In the genomic region with DNA sequence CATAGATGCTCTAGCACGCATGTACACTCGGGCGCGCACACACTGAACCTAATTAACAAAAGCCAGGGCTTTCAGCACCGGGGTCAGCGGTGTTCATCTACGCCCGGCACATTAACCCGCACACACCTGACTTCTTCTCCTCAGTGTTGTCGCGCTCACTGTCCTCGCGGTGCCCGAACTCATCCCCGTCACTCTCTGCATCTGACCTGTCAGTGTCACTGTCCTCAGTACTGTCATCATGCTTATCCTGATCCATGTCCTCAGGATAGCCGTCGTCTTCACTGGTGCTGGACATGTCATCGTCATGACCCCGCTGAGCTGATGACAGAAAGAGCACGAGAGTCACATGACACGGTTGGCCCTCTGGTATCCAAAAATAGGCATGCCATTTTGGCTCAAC, we compare ENCODE assay signal across 20 mouse cellular contexts. TPM values are rescaled to one million over a fixed set of nuclear protein-coding genes. Genes with fewer than 3 reads are reported as not detected.
DNase-seq lines count a peak whose midpoint lies in the region; ATAC-seq and TF ChIP-seq lines count a peak whose summit lies in the region.
"Had no signal": no experiment of that assay in that cellular context is flagged by ENCODE, and none has a peak within 500 bp of the region (broad histone marks: within the 10 kb centered on the region; RNA-seq: fewer than 3 reads in every experiment).

No protein-coding gene starts in this region.

- no peak overlapping the region for H3K4me3 ChIP-seq in hindbrain, embryonic 16.5 days (ENCODE audit: low read length)
- no peak overlapping the region for H3K4me3 ChIP-seq in hindbrain, embryonic 13.5 days
- H3K4me3 ChIP-seq in G1E (ENCODE audit: low read depth, low read length) = peak overlapping the region; percentile 18; the same call in 1 of the 2 replicates
- no peak overlapping the region for H3K4me3 ChIP-seq in stomach, postnatal 0 days (ENCODE audit: low read depth, low read length)
- H3K4me3 ChIP-seq in midbrain, embryonic 10.5 days = no peak overlapping the region
- H3K4me3 ChIP-seq: forebrain, embryonic 15.5 days; heart, embryonic 12.5 days had no signal

- WGBS in hindbrain, embryonic 16.5 days = 96% methylated on average over 21 of the region's 21 CpGs
- WGBS in hindbrain, embryonic 13.5 days = 96% methylated on average over 21 of the region's 21 CpGs
- WGBS in stomach, postnatal 0 days = 95% methylated on average over 21 of the region's 21 CpGs
- WGBS in midbrain, embryonic 10.5 days = 96% methylated on average over 21 of the region's 21 CpGs

- ATAC-seq in hindbrain, embryonic 16.5 days = 0 out of 2 replicates have a peak, but pooled peaks have one; percentile 9
- ATAC-seq in hindbrain, embryonic 13.5 days (ENCODE audit: low FRiP score) = no peak
- no peak for ATAC-seq in G1E (ENCODE audit: extremely low read depth, insufficient number of reproducible peaks, low FRiP score, poor library complexity, severe bottlenecking)
- 0 out of 2 replicates have a peak, but pooled peaks have one; percentile 33 for ATAC-seq in stomach, postnatal 0 days (ENCODE audit: low FRiP score, low TSS enrichment)
- ATAC-seq: activated CD4-positive, CD25-positive, alpha-beta regulatory T cell, adult 4 months; forebrain, embryonic 15.5 days; hindbrain, postnatal 0 days; Patski had no signal

- H3K4me2 ChIP-seq in hindbrain, embryonic 16.5 days (ENCODE audit: low read length) = no peak overlapping the region
- H3K4me2 ChIP-seq in hindbrain, embryonic 13.5 days = no peak overlapping the region
- no peak overlapping the region for H3K4me2 ChIP-seq in stomach, postnatal 0 days (replicated peaks; ENCODE audit: low read depth)
- H3K4me2 ChIP-seq: forebrain, embryonic 15.5 days; heart, embryonic 12.5 days had no signal

- no peak for TF ChIP-seq CTCF in G1E (IDR thresholded peaks at IDR 0.05; ENCODE audit: low read depth, low read length)
- no peak for TF ChIP-seq CTCF in stomach, postnatal 0 days (IDR thresholded peaks at IDR 0.05; ENCODE audit: low read depth)

- peak; percentile 91 for DNase-seq in heart, adult 11 months
- DNase-seq in heart, adult 9 months (ENCODE audit: low spot score in 2 of 2) = no peak
- no peak for DNase-seq in G1E (ENCODE audit: low spot score)
- no peak for DNase-seq in stomach, postnatal 0 days (ENCODE audit: low spot score)
- no peak for DNase-seq in midbrain, embryonic 10.5 days (ENCODE audit: low spot score)
- DNase-seq: adrenal gland, postnatal 14 days; cerebellum, adult 11-12 months; cerebellum, adult 9-10 months; cerebellum, postnatal 25 days; gastrocnemius, postnatal 36 days had no signal

- H3K9me3 ChIP-seq in hindbrain, embryonic 16.5 days (ENCODE audit: control insufficient read depth, low read length) = no peaks in the 10 kb centered on the region
- H3K9me3 ChIP-seq in hindbrain, embryonic 13.5 days = no peaks in the 10 kb centered on the region
- no peaks in the 10 kb centered on the region for H3K9me3 ChIP-seq in G1E (replicated peaks)
- no peaks in the 10 kb centered on the region for H3K9me3 ChIP-seq in stomach, postnatal 0 days (ENCODE audit: control insufficient read depth, low read length)
- H3K9me3 ChIP-seq in midbrain, embryonic 10.5 days (replicated peaks) = no peaks in the 10 kb centered on the region
- H3K9me3 ChIP-seq: forebrain, embryonic 15.5 days; heart, embryonic 12.5 days had no signal

- no peak overlapping the region for H3K27ac ChIP-seq in hindbrain, embryonic 16.5 days (ENCODE audit: low read depth, low read length)
- H3K27ac ChIP-seq in hindbrain, embryonic 13.5 days = no peak overlapping the region
- no peak overlapping the region for H3K27ac ChIP-seq in stomach, postnatal 0 days (replicated peaks)
- no peak overlapping the region for H3K27ac ChIP-seq in midbrain, embryonic 10.5 days (replicated peaks)
- H3K27ac ChIP-seq: forebrain, embryonic 15.5 days; hindbrain, postnatal 0 days had no signal

- no peaks in the 10 kb centered on the region for H3K4me1 ChIP-seq in hindbrain, embryonic 16.5 days (ENCODE audit: control insufficient read depth, insufficient read depth, low read depth, low read length)
- no peaks in the 10 kb centered on the region for H3K4me1 ChIP-seq in hindbrain, embryonic 13.5 days (replicated peaks)
- H3K4me1 ChIP-seq in G1E (ENCODE audit: insufficient read depth, low read depth, low read length) = peaks cover 42% of the 10 kb centered on the region
- H3K4me1 ChIP-seq in stomach, postnatal 0 days (replicated peaks; ENCODE audit: control insufficient read depth, insufficient read depth) = no peaks in the 10 kb centered on the region
- no peaks in the 10 kb centered on the region for H3K4me1 ChIP-seq in midbrain, embryonic 10.5 days

- no peak for TF ChIP-seq EP300 in stomach, postnatal 0 days (optimal IDR thresholded peaks at IDR 0.05)

- H3K9ac ChIP-seq in hindbrain, embryonic 16.5 days (ENCODE audit: low read depth, low read length) = no peak overlapping the region
- H3K9ac ChIP-seq in hindbrain, embryonic 13.5 days = no peak overlapping the region
- H3K9ac ChIP-seq in stomach, postnatal 0 days (ENCODE audit: low read length) = no peak overlapping the region
- H3K9ac ChIP-seq: forebrain, embryonic 15.5 days; heart, embryonic 12.5 days had no signal

- H3K27me3 ChIP-seq in hindbrain, embryonic 16.5 days (replicated peaks; ENCODE audit: control insufficient read depth, insufficient read depth, low read length) = no peaks in the 10 kb centered on the region
- no peaks in the 10 kb centered on the region for H3K27me3 ChIP-seq in hindbrain, embryonic 13.5 days
- no peaks in the 10 kb centered on the region for H3K27me3 ChIP-seq in G1E (ENCODE audit: insufficient read depth, low read length)
- H3K27me3 ChIP-seq in stomach, postnatal 0 days (ENCODE audit: control insufficient read depth, insufficient read depth, low read length) = no peaks in the 10 kb centered on the region
- no peaks in the 10 kb centered on the region for H3K27me3 ChIP-seq in midbrain, embryonic 10.5 days (ENCODE audit: low read depth, poor library complexity, severe bottlenecking)
- H3K27me3 ChIP-seq: forebrain, embryonic 15.5 days; heart, embryonic 12.5 days; Patski had no signal

- H3K36me3 ChIP-seq in hindbrain, embryonic 16.5 days (ENCODE audit: control insufficient read depth, insufficient read depth, low read length) = peaks cover 68% of the 10 kb centered on the region
- H3K36me3 ChIP-seq in hindbrain, embryonic 13.5 days = peaks cover 90% of the 10 kb centered on the region
- peaks cover 93% of the 10 kb centered on the region for H3K36me3 ChIP-seq in G1E (replicated peaks)
- H3K36me3 ChIP-seq in stomach, postnatal 0 days (ENCODE audit: control insufficient read depth, insufficient read depth, low read length) = peaks cover 52% of the 10 kb centered on the region
- H3K36me3 ChIP-seq in midbrain, embryonic 10.5 days = peaks cover 96% of the 10 kb centered on the region

RNA-seq across cellular contexts. Expression of a gene that starts 7.0 kb away (rescaled TPM):
- 1.0 and 1.3 TPM in 2 replicates for polyA plus RNA-seq in hindbrain, embryonic 16.5 days (2015; fragmentation: Nextera tagmentation; extraction: Ambion mirVana)
- polyA plus RNA-seq in hindbrain, embryonic 13.5 days (2015; fragmentation: Nextera tagmentation; extraction: Ambion mirVana) = 1.5 and 2.8 TPM in 2 replicates
- total RNA-seq in G1E (2014; fragmentation: Nextera tagmentation) (2.0 and 2.6 TPM in 2 replicates), G1E (2017) (1.5 and 1.9 TPM in 2 replicates)
- polyA plus RNA-seq in G1E (2012) = 2.6 and 4.2 TPM in 2 replicates
- 0.46 and 0.96 TPM in 2 replicates for polyA plus RNA-seq in stomach, postnatal 0 days (2015; fragmentation: Nextera tagmentation; extraction: Ambion mirVana)
- polyA plus RNA-seq in midbrain, embryonic 10.5 days (2016; fragmentation: Nextera tagmentation; extraction: Ambion mirVana) = 1.4 and 3.5 TPM in 2 replicates

RNA-seq across cellular contexts. Expression of a gene that starts 7.7 kb away (rescaled TPM):
- polyA plus RNA-seq in hindbrain, embryonic 16.5 days (2015; fragmentation: Nextera tagmentation; extraction: Ambion mirVana) = 65.6 and 78.1 TPM in 2 replicates
- polyA plus RNA-seq in hindbrain, embryonic 13.5 days (2015; fragmentation: Nextera tagmentation; extraction: Ambion mirVana) = 80.1 and 82.5 TPM in 2 replicates
- total RNA-seq in G1E (2014; fragmentation: Nextera tagmentation) (172 and 202 TPM in 2 replicates), G1E (2017) (35.3 and 49.0 TPM in 2 replicates)
- 307 and 347 TPM in 2 replicates for polyA plus RNA-seq in G1E (2012)
- polyA plus RNA-seq in stomach, postnatal 0 days (2015; fragmentation: Nextera tagmentation; extraction: Ambion mirVana) = 39.8 and 42.8 TPM in 2 replicates
- 156 and 160 TPM in 2 replicates for polyA plus RNA-seq in midbrain, embryonic 10.5 days (2016; fragmentation: Nextera tagmentation; extraction: Ambion mirVana)

RNA-seq across cellular contexts. Expression of a gene that starts 12.3 kb away (rescaled TPM):
- 101 and 104 TPM in 2 replicates for polyA plus RNA-seq in hindbrain, embryonic 16.5 days (2015; fragmentation: Nextera tagmentation; extraction: Ambion mirVana)
- 116 and 125 TPM in 2 replicates for polyA plus RNA-seq in hindbrain, embryonic 13.5 days (2015; fragmentation: Nextera tagmentation; extraction: Ambion mirVana)
- 17.4 and 23.6 TPM in 2 replicates for total RNA-seq in G1E (2014; fragmentation: Nextera tagmentation)
- total RNA-seq in G1E (2017) = 84.6 and 98.5 TPM in 2 replicates
- polyA plus RNA-seq in G1E (2012) = 479 and 625 TPM in 2 replicates
- polyA plus RNA-seq in stomach, postnatal 0 days (2015; fragmentation: Nextera tagmentation; extraction: Ambion mirVana) = 439 and 445 TPM in 2 replicates
- polyA plus RNA-seq in midbrain, embryonic 10.5 days (2016; fragmentation: Nextera tagmentation; extraction: Ambion mirVana) = 97.4 and 102 TPM in 2 replicates

RNA-seq across cellular contexts. Expression of a gene that starts 14.9 kb away (rescaled TPM):
- 2.2 TPM in 2 replicates for polyA plus RNA-seq in hindbrain, embryonic 16.5 days (2015; fragmentation: Nextera tagmentation; extraction: Ambion mirVana)
- polyA plus RNA-seq in hindbrain, embryonic 13.5 days (2015; fragmentation: Nextera tagmentation; extraction: Ambion mirVana) = 0.19 and 0.66 TPM in 2 replicates
- total RNA-seq in G1E (2014; fragmentation: Nextera tagmentation) (not detected in 2 replicates), G1E (2017) (0.12 and 0.38 TPM in 2 replicates)
- polyA plus RNA-seq in G1E (2012) = not detected in 2 replicates
- polyA plus RNA-seq in stomach, postnatal 0 days (2015; fragmentation: Nextera tagmentation; extraction: Ambion mirVana) = 0.56 and 0.63 TPM in 2 replicates
- polyA plus RNA-seq in midbrain, embryonic 10.5 days (2016; fragmentation: Nextera tagmentation; extraction: Ambion mirVana) = 0.24 TPM in 1 of 2 replicates, not detected in the other
- total RNA-seq: heart, adult 18-20 months; hematopoietic stem cell, adult 5-6 weeks had no signal
- polyA plus RNA-seq: activated CD4-positive, CD25-positive, alpha-beta regulatory T cell, adult 4 months; forebrain, embryonic 11.5 days; forebrain, embryonic 15.5 days; heart, embryonic 12.5 days had no signal

RNA-seq across cellular contexts. Expression of a gene that starts 16.2 kb away (rescaled TPM):
- 0.35 and 0.54 TPM in 2 replicates for polyA plus RNA-seq in hindbrain, embryonic 16.5 days (2015; fragmentation: Nextera tagmentation; extraction: Ambion mirVana)
- polyA plus RNA-seq in hindbrain, embryonic 13.5 days (2015; fragmentation: Nextera tagmentation; extraction: Ambion mirVana) = 0.65 and 0.90 TPM in 2 replicates
- 179 and 196 TPM in 2 replicates for total RNA-seq in G1E (2014; fragmentation: Nextera tagmentation)
- total RNA-seq in G1E (2017) = 60.9 and 79.0 TPM in 2 replicates
- 0.89 and 6.6 TPM in 2 replicates for polyA plus RNA-seq in G1E (2012)
- 0.59 and 0.68 TPM in 2 replicates for polyA plus RNA-seq in stomach, postnatal 0 days (2015; fragmentation: Nextera tagmentation; extraction: Ambion mirVana)
- polyA plus RNA-seq in midbrain, embryonic 10.5 days (2016; fragmentation: Nextera tagmentation; extraction: Ambion mirVana) = 0.52 and 0.53 TPM in 2 replicates

Comparison
In these comparisons a context has a peak if more than half of its experiments do, and no peak if none do; other contexts are left out.
1. ATAC-seq: peak in hindbrain, embryonic 16.5 days (single experiment) and stomach, postnatal 0 days (single experiment); none in hindbrain, embryonic 13.5 days (single experiment) and G1E (single experiment).